Mouse (Mus musculus): ENCODE measurements around the gene Il1r2.

Il1r2 gene

DNA sequence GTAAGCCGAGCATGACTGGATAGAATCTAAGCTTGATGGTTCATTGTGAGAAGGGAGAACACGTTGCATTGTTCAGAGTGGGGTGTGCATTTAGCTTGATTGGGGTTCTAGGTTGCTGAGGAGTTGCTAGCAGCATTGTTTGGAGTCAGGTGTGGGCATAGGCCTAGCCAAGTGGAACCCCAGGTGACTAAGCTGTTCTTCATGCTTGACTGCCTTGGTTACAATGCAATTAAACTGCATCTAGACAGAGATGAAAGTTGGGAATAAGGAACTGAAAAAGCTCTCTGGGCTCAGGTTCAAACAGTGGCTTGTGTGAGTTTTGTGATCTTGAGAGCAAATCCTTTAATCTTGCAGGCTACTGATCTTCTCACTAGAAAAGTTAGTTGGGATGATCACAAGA lies 55.4 kb downstream of the Il1r2 start:
- intact Hi-C loops (cut with DNase I): no loop called here

DNA sequence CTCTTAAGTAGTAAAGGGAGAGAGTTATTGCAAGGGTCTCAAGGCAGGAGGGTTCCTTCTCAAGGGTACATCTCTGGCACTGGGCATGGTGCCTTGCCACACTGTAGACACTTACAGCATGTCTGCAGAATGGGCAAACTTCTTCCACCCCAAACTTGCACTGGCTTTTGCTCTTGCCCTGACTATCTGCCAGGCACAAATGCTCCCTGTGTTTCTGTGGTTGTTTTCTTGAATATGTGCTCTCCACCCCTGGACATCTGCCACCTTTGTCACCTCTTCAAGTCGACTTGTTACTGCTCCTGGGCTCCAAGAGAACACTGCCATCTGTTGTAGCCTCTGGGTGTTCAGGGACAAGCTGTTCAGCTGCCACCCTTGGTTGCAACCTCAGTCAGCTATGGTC lies 57.8 kb downstream of the Il1r2 start:
- intact Hi-C loops (cut with DNase I): no loop called here

DNA sequence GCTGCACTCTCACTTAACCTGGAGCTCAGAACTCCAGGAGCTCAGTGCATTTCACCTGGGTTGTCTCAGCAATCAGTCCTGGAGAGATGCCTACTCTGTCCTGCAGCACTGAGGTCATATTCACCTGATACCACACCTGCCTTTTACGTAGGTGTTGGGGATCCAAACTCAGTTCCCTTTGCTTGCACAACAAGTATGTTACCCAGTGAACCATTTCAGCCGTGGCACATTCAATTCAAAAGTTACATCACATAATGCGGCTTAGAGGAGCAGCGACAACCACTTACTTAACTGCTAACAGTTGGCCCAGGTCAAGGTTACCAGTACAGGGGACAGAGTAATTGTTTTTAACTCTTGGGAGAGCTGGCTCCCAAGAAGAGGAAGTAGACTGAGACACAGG lies 58.8 kb downstream of the Il1r2 start:
- intact Hi-C loops (cut with DNase I): no loop called here

DNA sequence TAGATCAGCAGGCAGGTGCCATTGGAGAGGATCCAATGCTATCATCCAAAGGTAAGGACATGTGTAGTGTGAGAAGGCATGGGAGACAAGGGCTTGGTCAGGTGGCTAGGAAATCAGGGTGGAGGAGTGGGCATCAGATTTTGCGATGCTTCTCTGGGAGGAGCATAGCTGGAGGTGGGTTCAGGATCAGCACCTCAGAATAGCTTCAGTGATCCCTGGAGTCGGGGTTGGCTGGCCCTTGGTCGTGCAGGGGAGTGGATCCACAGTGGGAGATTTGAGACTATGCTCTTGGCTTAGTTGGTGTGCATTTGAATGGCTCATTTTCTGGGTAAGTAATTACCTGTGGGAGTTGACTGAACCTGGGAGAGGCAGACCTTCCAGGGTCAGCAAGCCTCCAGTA lies 59.7 kb downstream of the Il1r2 start:
- intact Hi-C loops (cut with DNase I): no loop called here

DNA sequence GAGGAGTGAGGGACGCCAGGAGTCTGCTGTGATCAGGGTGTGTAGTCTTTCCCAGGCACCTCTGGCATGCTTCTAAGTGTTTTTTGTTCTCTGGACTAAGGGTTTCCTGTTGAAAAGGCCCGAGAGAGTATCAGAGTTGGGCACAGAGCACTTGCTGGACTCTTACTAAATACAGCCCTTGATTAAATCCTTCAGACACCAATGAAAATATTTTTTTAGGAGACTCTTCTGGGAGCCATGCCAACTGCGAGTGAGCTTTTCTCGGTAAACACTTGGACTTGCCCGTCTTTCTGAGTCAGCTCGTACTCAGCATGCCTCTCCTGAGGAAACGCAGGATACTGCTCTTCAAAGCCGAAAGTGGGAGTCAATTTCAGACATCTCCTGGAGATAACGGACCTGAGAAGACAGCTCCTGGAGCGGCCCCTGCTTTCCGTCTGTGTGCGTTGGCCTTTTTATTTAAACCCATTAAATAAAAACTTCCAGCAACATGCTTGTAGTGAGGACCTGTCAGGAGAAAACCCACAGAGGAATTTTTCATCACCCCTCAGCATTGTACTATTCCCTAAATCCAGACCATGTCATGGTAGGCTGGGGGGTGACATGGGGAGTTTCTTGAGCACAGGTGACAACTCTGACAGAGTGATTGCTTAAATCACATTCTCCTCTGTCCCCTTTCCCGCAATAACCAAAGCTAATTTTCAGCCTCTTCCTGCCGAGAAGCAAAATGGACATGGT lies 66.1 kb downstream of the Il1r2 start:
- intact Hi-C loops (cut with DNase I): no loop called here

DNA sequence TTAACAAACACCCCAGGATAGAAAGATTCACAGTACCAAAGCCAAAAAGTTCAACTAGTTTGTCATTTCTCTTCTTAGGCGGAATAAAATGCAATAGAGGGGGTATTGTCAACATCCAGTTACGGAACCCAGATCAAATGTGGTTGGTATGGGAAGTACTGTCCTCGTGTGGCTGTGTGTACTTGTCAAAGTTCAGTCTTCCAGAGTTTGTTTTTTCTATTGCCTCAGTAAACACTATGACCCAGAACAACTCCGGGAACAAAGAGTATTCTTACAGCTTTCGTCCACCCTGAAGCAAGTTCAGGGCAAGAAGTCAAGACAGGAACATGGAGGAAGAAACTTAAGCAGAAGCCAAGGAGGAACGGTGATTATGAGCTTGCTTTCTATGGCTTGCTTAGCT lies 82.2 kb downstream of the Il1r2 start:
- intact Hi-C loops (cut with DNase I): no loop called here

DNA sequence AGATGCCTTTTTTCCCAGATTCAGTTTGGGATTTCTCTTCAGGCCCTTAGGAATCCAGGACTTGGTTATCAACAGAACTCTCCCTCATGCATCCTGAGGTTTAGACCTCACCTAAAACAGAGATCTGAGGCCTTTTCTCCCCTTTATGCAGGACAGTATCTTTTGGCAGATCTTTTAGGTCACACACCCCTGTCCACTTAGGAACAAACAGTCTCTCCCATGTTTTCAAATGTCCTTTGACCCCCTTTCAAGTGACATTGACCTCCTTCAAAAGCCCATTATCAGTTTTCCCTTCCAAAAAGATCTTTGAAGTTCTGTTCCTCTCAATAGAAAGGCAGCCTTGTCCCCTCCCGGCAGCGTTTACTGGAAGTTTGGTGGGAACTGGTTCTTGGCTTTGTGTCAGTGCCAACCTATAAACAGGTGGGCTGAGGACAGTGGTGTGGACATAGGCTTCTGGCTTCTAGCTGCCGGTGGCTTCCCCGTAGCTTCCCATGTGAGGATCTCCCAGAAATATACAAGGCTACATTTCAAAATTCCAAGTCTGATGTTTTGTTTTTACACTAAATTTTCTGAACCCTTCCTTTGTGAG lies 89.5 kb downstream of the Il1r2 start:
- intact Hi-C loops (cut with DNase I): no loop called here

DNA sequence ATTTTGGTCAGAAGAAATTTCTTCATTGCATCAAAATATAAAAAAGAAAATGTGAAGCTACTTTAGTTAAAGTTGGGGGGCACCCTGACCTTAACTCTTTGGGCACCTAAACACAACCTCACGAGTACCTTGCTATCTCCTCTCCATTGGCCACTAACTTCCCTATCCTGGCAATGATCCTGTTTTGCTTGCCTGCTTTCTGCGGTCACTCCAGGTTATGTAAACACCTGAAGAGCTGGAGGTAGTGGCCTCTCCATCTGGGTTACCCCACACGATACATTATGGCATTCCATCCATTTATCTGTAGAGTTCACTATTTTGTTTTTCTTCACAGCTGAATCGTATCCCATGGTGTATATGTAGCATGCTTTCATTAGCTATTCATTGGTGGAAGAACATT lies 90.5 kb downstream of the Il1r2 start:
- intact Hi-C loops (cut with DNase I): no loop called here

DNA sequence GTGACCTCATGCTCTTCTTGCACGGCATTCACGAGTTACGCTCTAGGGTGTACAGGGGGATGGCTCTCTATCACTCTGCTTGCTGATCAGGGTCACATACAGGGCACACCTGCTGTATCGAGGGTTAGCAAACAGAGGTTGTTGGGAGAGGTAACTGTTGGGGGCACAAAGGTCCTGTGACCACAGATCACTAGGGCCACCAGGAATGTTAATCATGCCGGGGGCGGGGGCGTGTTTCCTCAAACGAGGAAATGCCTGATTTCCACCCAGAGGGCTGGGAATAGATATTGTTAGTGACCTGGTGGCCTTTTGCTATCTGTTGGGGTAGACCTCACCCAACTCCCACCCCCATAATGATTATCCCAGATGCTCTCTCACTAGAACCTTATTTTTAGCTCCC lies 93.7 kb downstream of the Il1r2 start:
- intact Hi-C loops (cut with DNase I): no loop called here

DNA sequence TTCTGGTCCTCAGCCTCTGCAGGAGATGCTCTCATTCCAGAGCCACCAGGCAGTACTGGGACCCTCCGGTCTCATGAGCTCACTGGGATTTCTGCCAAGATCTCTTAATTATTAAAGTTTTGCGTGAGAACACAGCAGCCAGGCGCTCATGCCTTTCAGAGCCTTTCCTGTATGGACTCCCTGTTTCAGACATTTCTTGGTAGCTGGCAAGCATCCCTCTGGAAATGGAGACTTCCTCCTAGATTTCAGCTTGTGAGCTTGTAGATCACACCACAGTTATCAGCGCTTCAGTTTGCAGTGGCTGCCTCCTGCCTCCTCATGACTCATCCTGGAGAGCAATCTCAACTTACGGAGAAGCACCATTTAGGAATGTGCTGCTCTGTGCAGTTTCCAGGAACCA lies 98.0 kb downstream of the Il1r2 start:
- intact Hi-C loops (cut with DNase I): no loop called here

DNA sequence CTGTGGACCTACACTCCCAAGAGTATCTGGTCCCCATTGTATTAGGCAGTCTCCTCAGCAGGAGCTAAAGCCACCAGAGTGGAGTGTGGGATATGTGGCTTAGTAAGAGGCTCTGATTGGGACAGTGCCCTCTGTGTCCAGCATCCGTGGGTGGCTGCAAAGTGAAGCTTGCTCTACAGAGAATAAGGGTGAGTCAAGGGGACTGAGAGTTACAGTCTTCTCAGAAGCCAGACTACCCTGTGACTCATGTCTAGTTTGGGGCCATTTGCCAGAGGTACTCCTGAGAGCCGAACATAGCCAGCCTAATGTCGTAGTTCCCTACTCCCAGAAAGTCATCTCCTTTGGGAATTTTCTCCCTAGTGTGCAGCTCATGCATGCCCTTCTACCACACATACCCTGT lies 100.3 kb downstream of the Il1r2 start:
- intact Hi-C loops (cut with DNase I): no loop called here
